Mouse (Mus musculus): ENCODE data around the gene Lrmda.

Gene Lrmda

GRCm38 (mm10) chr14:22296655-22297239 is 277.2 kb downstream of the Lrmda start:
- in situ Hi-C loops (cut with MboI; ENCODE audit: low sequenced_read_pairs): no loop called here

- in situ Hi-C loops (cut with MboI; ENCODE audit: low sequenced_read_pairs): no loop called here
Observed at GRCm38 (mm10) chr14:22306759-22307158, 287.2 kb downstream of the Lrmda start.

GRCm38 (mm10) chr14:22308059-22308458 is 288.5 kb downstream of the Lrmda start:
- in situ Hi-C loops (cut with MboI; ENCODE audit: low sequenced_read_pairs): no loop called here

GRCm38 (mm10) chr14:22323058-22323457 is 303.5 kb downstream of the Lrmda start:
- in situ Hi-C loops (cut with MboI; ENCODE audit: low sequenced_read_pairs): no loop called here

GRCm38 (mm10) chr14:22323530-22324292 is 304.2 kb downstream of the Lrmda start:
- in situ Hi-C loops (cut with MboI; ENCODE audit: low sequenced_read_pairs): no loop called here

GRCm38 (mm10) chr14:22326218-22326964 is 306.9 kb downstream of the Lrmda start:
- in situ Hi-C loops (cut with MboI; ENCODE audit: low sequenced_read_pairs): no loop called here

- in situ Hi-C loops (cut with MboI; ENCODE audit: low sequenced_read_pairs): no loop called here
Observed at GRCm38 (mm10) chr14:22329191-22329590, 309.7 kb downstream of the Lrmda start.

GRCm38 (mm10) chr14:22335101-22335820 is 315.7 kb downstream of the Lrmda start:
- in situ Hi-C loops (cut with MboI; ENCODE audit: low sequenced_read_pairs): no loop called here

- in situ Hi-C loops (cut with MboI; ENCODE audit: low sequenced_read_pairs): no loop called here
Observed at GRCm38 (mm10) chr14:22339176-22339575, 319.7 kb downstream of the Lrmda start.

GRCm38 (mm10) chr14:22343357-22343756 is 323.8 kb downstream of the Lrmda start:
- in situ Hi-C loops (cut with MboI; ENCODE audit: low sequenced_read_pairs): no loop called here

- in situ Hi-C loops (cut with MboI; ENCODE audit: low sequenced_read_pairs): no loop called here
Observed at GRCm38 (mm10) chr14:22345248-22345647, 325.7 kb downstream of the Lrmda start.

- in situ Hi-C loops (cut with MboI; ENCODE audit: low sequenced_read_pairs): no loop called here
Observed at GRCm38 (mm10) chr14:22353626-22354025, 334.1 kb downstream of the Lrmda start.

- in situ Hi-C loops (cut with MboI; ENCODE audit: low sequenced_read_pairs): no loop called here
Observed at GRCm38 (mm10) chr14:22354769-22355574, 335.5 kb downstream of the Lrmda start.

- in situ Hi-C loops (cut with MboI; ENCODE audit: low sequenced_read_pairs): no loop called here
Observed at GRCm38 (mm10) chr14:22357991-22358503, 338.5 kb downstream of the Lrmda start.

GRCm38 (mm10) chr14:22364010-22364748 is 344.7 kb downstream of the Lrmda start:
- in situ Hi-C loops (cut with MboI; ENCODE audit: low sequenced_read_pairs): no loop called here

GRCm38 (mm10) chr14:22364771-22365355 is 345.4 kb downstream of the Lrmda start:
- in situ Hi-C loops (cut with MboI; ENCODE audit: low sequenced_read_pairs): no loop called here

- in situ Hi-C loops (cut with MboI; ENCODE audit: low sequenced_read_pairs): no loop called here
Observed at GRCm38 (mm10) chr14:22367615-22368014, 348.1 kb downstream of the Lrmda start.

- in situ Hi-C loops (cut with MboI; ENCODE audit: low sequenced_read_pairs): no loop called here
Observed at GRCm38 (mm10) chr14:22371136-22371535, 351.6 kb downstream of the Lrmda start.
